Mouse (Mus musculus): ENCODE measurements around the gene Ifna4. TPM values are rescaled to one million over a fixed set of nuclear protein-coding genes. Genes with fewer than 3 reads are reported as not detected.
"Not testable (repeated sequence)": the region's sequence is repeated elsewhere in the genome, so short reads cannot be mapped to it uniquely, and the experiment has no call there.

Ifna4 gene
- polyA plus RNA-seq (2016; fragmentation: Nextera tagmentation; extraction: Ambion mirVana): not detected in 2 replicates

- H3K27me3 ChIP-seq (ENCODE audit: low read depth, poor library complexity, severe bottlenecking): no peaks in the 10 kb centered on the region
- no peak for DNase-seq (ENCODE audit: low spot score)
- no peaks in the 10 kb centered on the region for H3K36me3 ChIP-seq
- no peak within 1 kb of the TSS for H3K4me3 ChIP-seq
- 65% methylated on average over 2 of the region's 2 CpGs for WGBS
- no peaks in the 10 kb centered on the region for H3K9me3 ChIP-seq (replicated peaks)
- H3K27ac ChIP-seq: no peak within 1 kb of the TSS
- no peaks in the 10 kb centered on the region for H3K4me1 ChIP-seq
Measured at GRCm38 (mm10) chr4:88841438-88841911, at the start of gene Ifna4. Ifna4 (plus strand) TSS chr4:88841861.

GRCm38 (mm10) chr4:88793936-88794675, 47.6 kb upstream of the Ifna4 start, which contains the start of gene Gm13275:
Gm13275 (plus strand) TSS chr4:88794487.
- not testable (repeated sequence) for H3K27ac ChIP-seq; H3K9me3 ChIP-seq (replicated peaks); H3K27me3 ChIP-seq (ENCODE audit: low read depth, poor library complexity, severe bottlenecking); H3K36me3 ChIP-seq; DNase-seq (ENCODE audit: low spot score); H3K4me3 ChIP-seq; H3K4me1 ChIP-seq
- WGBS: 2% methylated on average over 21 of the region's 52 CpGs

- not testable (repeated sequence) for H3K4me3 ChIP-seq; H3K9me3 ChIP-seq (replicated peaks); H3K4me1 ChIP-seq; H3K27me3 ChIP-seq (ENCODE audit: low read depth, poor library complexity, severe bottlenecking); DNase-seq (ENCODE audit: low spot score); H3K27ac ChIP-seq; H3K36me3 ChIP-seq
- no CpG with 5 or more reads among the region's 28 CpGs for WGBS
Measured at GRCm38 (mm10) chr4:88797097-88797496, 44.6 kb upstream of the Ifna4 start, which contains the start of gene Gm13279. Gm13279 (plus strand) TSS chr4:88797397.

GRCm38 (mm10) chr4:88799365-88799764, 42.3 kb upstream of the Ifna4 start, which contains the start of gene Gm13285:
Gm13285 (plus strand) TSS chr4:88799665.
- 9% methylated on average over 6 of the region's 7 CpGs for WGBS
- H3K27ac ChIP-seq; H3K4me3 ChIP-seq; H3K27me3 ChIP-seq (ENCODE audit: low read depth, poor library complexity, severe bottlenecking); H3K9me3 ChIP-seq (replicated peaks); DNase-seq (ENCODE audit: low spot score); H3K36me3 ChIP-seq; H3K4me1 ChIP-seq: not testable (repeated sequence)

GRCm38 (mm10) chr4:88802954-88803353, 38.7 kb upstream of the Ifna4 start, which contains the start of gene Gm13287:
Gm13287 (plus strand) TSS chr4:88803254.
- not testable (repeated sequence) for DNase-seq (ENCODE audit: low spot score); H3K27ac ChIP-seq; H3K9me3 ChIP-seq (replicated peaks); H3K36me3 ChIP-seq; H3K4me1 ChIP-seq; H3K4me3 ChIP-seq
- WGBS: no CpG with 5 or more reads among the region's 29 CpGs
- peaks cover 10% of the 10 kb centered on the region for H3K27me3 ChIP-seq (ENCODE audit: low read depth, poor library complexity, severe bottlenecking)

- H3K4me1 ChIP-seq; H3K9me3 ChIP-seq (replicated peaks); DNase-seq (ENCODE audit: low spot score); H3K27ac ChIP-seq; H3K36me3 ChIP-seq; H3K4me3 ChIP-seq: not testable (repeated sequence)
- peaks cover 10% of the 10 kb centered on the region for H3K27me3 ChIP-seq (ENCODE audit: low read depth, poor library complexity, severe bottlenecking)
- WGBS: no CpG with 5 or more reads among the region's 8 CpGs
Measured at GRCm38 (mm10) chr4:88805231-88805630, 36.4 kb upstream of the Ifna4 start, which contains the start of gene Gm13288. Gm13288 (plus strand) TSS chr4:88805531.

- 0% methylated on average over 10 of the region's 34 CpGs for WGBS
- H3K4me3 ChIP-seq; H3K4me1 ChIP-seq; H3K27ac ChIP-seq; H3K36me3 ChIP-seq; DNase-seq (ENCODE audit: low spot score); H3K9me3 ChIP-seq (replicated peaks): not testable (repeated sequence)
- peaks cover 10% of the 10 kb centered on the region for H3K27me3 ChIP-seq (ENCODE audit: low read depth, poor library complexity, severe bottlenecking)
Measured at GRCm38 (mm10) chr4:88805761-88806160, 35.9 kb upstream of the Ifna4 start.

- Histone ChIP-seq H3K4me1 (no peaks in the 10 kb centered on the region), H3K36me3 (no peaks in the 10 kb centered on the region), H3K9me3 (replicated peaks) (no peaks in the 10 kb centered on the region), H3K27me3 (ENCODE audit: low read depth, poor library complexity, severe bottlenecking) (no peaks in the 10 kb centered on the region), H3K4me3 (no peak within 1 kb of the TSS), H3K27ac (no peak within 1 kb of the TSS)
- DNase-seq (ENCODE audit: low spot score): no peak
- WGBS: 61% methylated on average over 3 of the region's 3 CpGs
Measured at GRCm38 (mm10) chr4:88815928-88816327, 25.7 kb upstream of the Ifna4 start, which contains the start of gene Ifna7. Ifna7 (plus strand) TSS chr4:88816228.

GRCm38 (mm10) chr4:88819659-88820058, 22.0 kb upstream of the Ifna4 start, which contains the start of gene Ifna11:
Ifna11 (plus strand) TSS chr4:88819959.
- no peaks in the 10 kb centered on the region for H3K4me1 ChIP-seq
- WGBS: 82% methylated on average over 1 of the region's 1 CpGs
- no peaks in the 10 kb centered on the region for H3K9me3 ChIP-seq (replicated peaks)
- no peak within 1 kb of the TSS for H3K4me3 ChIP-seq
- no peaks in the 10 kb centered on the region for H3K36me3 ChIP-seq
- no peak for DNase-seq (ENCODE audit: low spot score)
- H3K27ac ChIP-seq: no peak within 1 kb of the TSS
- H3K27me3 ChIP-seq (ENCODE audit: low read depth, poor library complexity, severe bottlenecking): no peaks in the 10 kb centered on the region

- Histone ChIP-seq H3K27me3 (ENCODE audit: low read depth, poor library complexity, severe bottlenecking) (no peaks in the 10 kb centered on the region), H3K36me3 (no peaks in the 10 kb centered on the region), H3K9me3 (replicated peaks) (no peaks in the 10 kb centered on the region), H3K4me3 (no peak overlapping the region), H3K27ac (no peak overlapping the region), H3K4me1 (no peaks in the 10 kb centered on the region)
- WGBS: 28% methylated on average over 4 of the region's 4 CpGs
- no peak for DNase-seq (ENCODE audit: low spot score)
Measured at GRCm38 (mm10) chr4:88822995-88823394, 18.7 kb upstream of the Ifna4 start.

GRCm38 (mm10) chr4:88827116-88827515, 14.5 kb upstream of the Ifna4 start, which contains the start of gene Ifna6:
Ifna6 (plus strand) TSS chr4:88827416.
- not testable (repeated sequence) for H3K27me3 ChIP-seq (ENCODE audit: low read depth, poor library complexity, severe bottlenecking); H3K36me3 ChIP-seq; DNase-seq (ENCODE audit: low spot score); H3K9me3 ChIP-seq (replicated peaks); H3K4me3 ChIP-seq; H3K27ac ChIP-seq; H3K4me1 ChIP-seq

GRCm38 (mm10) chr4:88830523-88830922, 11.1 kb upstream of the Ifna4 start:
- no peaks in the 10 kb centered on the region for H3K4me1 ChIP-seq
- WGBS: 33% methylated on average over 4 of the region's 4 CpGs
- H3K4me3 ChIP-seq: no peak overlapping the region
- no peak for DNase-seq (ENCODE audit: low spot score)
- H3K27ac ChIP-seq: no peak overlapping the region
- H3K9me3 ChIP-seq (replicated peaks): no peaks in the 10 kb centered on the region
- H3K36me3 ChIP-seq: no peaks in the 10 kb centered on the region
- H3K27me3 ChIP-seq (ENCODE audit: low read depth, poor library complexity, severe bottlenecking): no peaks in the 10 kb centered on the region

GRCm38 (mm10) chr4:88835225-88835624, 6.4 kb upstream of the Ifna4 start, which contains the start of gene Ifna5:
Ifna5 (plus strand) TSS chr4:88835525.
- H3K4me3 ChIP-seq; H3K36me3 ChIP-seq; H3K4me1 ChIP-seq; H3K27me3 ChIP-seq (ENCODE audit: low read depth, poor library complexity, severe bottlenecking); H3K9me3 ChIP-seq (replicated peaks); DNase-seq (ENCODE audit: low spot score); H3K27ac ChIP-seq: not testable (repeated sequence)
- 85% methylated on average over 1 of the region's 1 CpGs for WGBS

All from limb, embryonic 10.5 days (tissue).